Mouse (Mus musculus) bone marrow, adult 2 months (tissue): Measurements from ENCODE around the gene Tmem130.

Experiments
- CTCF ChIP-seq: fragments of 200-500 bp; IDR thresholded peaks from 2 replicates; pipeline ENCODE4 v1.5.1; 2011; ENCODE audit warnings: low read length, control low read depth; ENCODE audit not compliant: control insufficient read depth, insufficient read depth
- POLR2A ChIP-seq: fragments of 200-500 bp; IDR thresholded peaks from 2 replicates; pipeline ENCODE4 v1.6.1; 2011; ENCODE audit warnings: low read depth, mild to moderate bottlenecking, control low read depth, low read length, borderline replicate concordance; ENCODE audit not compliant: control insufficient read depth

- TF ChIP-seq POLR2A: no peak
- no peak for TF ChIP-seq CTCF
Observed at GRCm38 (mm10) chr5:144713371-144713770, 48.2 kb downstream of the Tmem130 start.
